Mouse (Mus musculus) brown adipose tissue, adult 24 weeks (tissue): ENCODE data around the gene Oaf. TPM values are rescaled to one million over a fixed set of nuclear protein-coding genes. Genes with fewer than 3 reads are reported as not detected.
A peak's percentile ranks its signal among the peaks of the same experiment; 100 is the strongest.

Experiments used
- H3K27ac ChIP-seq: fragments of 200-500 bp; replicated peaks from 2 replicates; pipeline ENCODE4 v1.5.1; 2012; ENCODE audit warnings: low read depth, mild to moderate bottlenecking, low read length
- H3K4me1 ChIP-seq: fragments of 200-500 bp; 2 replicates; pipeline ENCODE4 v1.6.1; 2012; ENCODE audit warnings: low read length, mixed read lengths; ENCODE audit not compliant: control insufficient read depth, insufficient read depth, insufficient read length
- H3K4me3 ChIP-seq: fragments of 200-500 bp; 2 replicates; pipeline ENCODE4 v1.5.1; 2012; ENCODE audit warnings: low read depth, mild to moderate bottlenecking, low read length, moderate library complexity; ENCODE audit not compliant: insufficient read depth
- polyA plus RNA-seq: library from polyadenylated mRNA; stranded (reverse); fragments of >200 nt; gene quantifications from 2 replicates; pipeline ENCODE4 v1.2.4, GENCODE M21; 2012; ENCODE audit not compliant: missing spikeins, insufficient read depth, insufficient read length

Gene Oaf
- polyA plus RNA-seq, 1 experiment = 29.8 TPM

- Histone ChIP-seq H3K4me1 (peaks cover 20% of the 10 kb centered on the region), H3K4me3 (no peak overlapping the region), H3K27ac (no peak overlapping the region)
Measured at GRCm38 (mm10) chr9:43222429-43222715, 17.3 kb downstream of the Oaf start.

- no peak overlapping the region for H3K27ac ChIP-seq
- H3K4me3 ChIP-seq = no peak overlapping the region
- H3K4me1 ChIP-seq = peaks cover 20% of the 10 kb centered on the region
Measured at GRCm38 (mm10) chr9:43221643-43222428, 17.9 kb downstream of the Oaf start.

GRCm38 (mm10) chr9:43210771-43211450 lies 28.8 kb downstream of the Oaf start:
- H3K27ac ChIP-seq = 0 out of 2 replicates have a peak overlapping the region, but pooled peaks have one; percentile 3
- H3K4me3 ChIP-seq = no peak overlapping the region
- peaks cover 3% of the 10 kb centered on the region; the same call in 1 of the 2 replicates for H3K4me1 ChIP-seq

- Histone ChIP-seq H3K4me1 (peaks cover 3% of the 10 kb centered on the region; the same call in 1 of the 2 replicates), H3K4me3 (no peak within 1 kb of the TSS), H3K27ac (0 out of 2 replicates have a peak within 1 kb of the TSS, but pooled peaks have one; percentile 3)
Measured at GRCm38 (mm10) chr9:43210190-43210682, 29.5 kb downstream of the Oaf start, which contains the start of gene Pou2f3. TSS of gene Pou2f3 (minus strand) at chr9:43210369.

- Histone ChIP-seq H3K4me3 (no peak overlapping the region), H3K4me1 (peaks cover 3% of the 10 kb centered on the region; the same call in 1 of the 2 replicates), H3K27ac (no peak overlapping the region)
Measured at GRCm38 (mm10) chr9:43206022-43206390, 33.7 kb downstream of the Oaf start.

- no peak overlapping the region for H3K4me3 ChIP-seq
- no peaks in the 10 kb centered on the region for H3K4me1 ChIP-seq
- H3K27ac ChIP-seq = no peak overlapping the region
Measured at GRCm38 (mm10) chr9:43205343-43206021, 34.2 kb downstream of the Oaf start.

GRCm38 (mm10) chr9:43200212-43200611 lies 39.5 kb downstream of the Oaf start:
- Histone ChIP-seq H3K4me3 (no peak overlapping the region), H3K4me1 (no peaks in the 10 kb centered on the region), H3K27ac (no peak overlapping the region)

- Histone ChIP-seq H3K4me3 (no peak overlapping the region), H3K4me1 (no peaks in the 10 kb centered on the region), H3K27ac (no peak overlapping the region)
Measured at GRCm38 (mm10) chr9:43194001-43194400, 45.7 kb downstream of the Oaf start.

- H3K4me1 ChIP-seq = no peaks in the 10 kb centered on the region
- no peak overlapping the region for H3K4me3 ChIP-seq
- no peak overlapping the region for H3K27ac ChIP-seq
Measured at GRCm38 (mm10) chr9:43191561-43191960, 48.1 kb downstream of the Oaf start.

GRCm38 (mm10) chr9:43189021-43189356 lies 50.7 kb downstream of the Oaf start:
- no peak overlapping the region for H3K4me3 ChIP-seq
- no peaks in the 10 kb centered on the region for H3K4me1 ChIP-seq
- no peak overlapping the region for H3K27ac ChIP-seq

- no peak overlapping the region for H3K27ac ChIP-seq
- H3K4me3 ChIP-seq = no peak overlapping the region
- no peaks in the 10 kb centered on the region for H3K4me1 ChIP-seq
Measured at GRCm38 (mm10) chr9:43188309-43189020, 51.2 kb downstream of the Oaf start.

GRCm38 (mm10) chr9:43179614-43180013 lies 60.1 kb downstream of the Oaf start:
- H3K4me3 ChIP-seq = no peak overlapping the region
- peak overlapping the region; percentile 55; the same call in 1 of the 2 replicates for H3K27ac ChIP-seq
- H3K4me1 ChIP-seq = peaks cover 12% of the 10 kb centered on the region

- Histone ChIP-seq H3K4me1 (peaks cover 12% of the 10 kb centered on the region), H3K27ac (no peak overlapping the region), H3K4me3 (no peak overlapping the region)
Measured at GRCm38 (mm10) chr9:43178172-43178571, 61.5 kb downstream of the Oaf start.
